Mouse (Mus musculus) gastrocnemius, adult 18-20 months (tissue): ENCODE measurements at regions not wholly inside any gene's neighbourhood (a gene's known extent, or its start where the extent isn't known, plus 50 kb on each side); places are given as distances from the start of the nearest gene placed in this dataset.

ENCODE experiments used
- DNase-seq: peaks from one replicate; pipeline ENCODE4 v3.0.0; 2021; ENCODE audit warnings: low spot score

- DNase-seq: no peak
These were observed 284.6 kb upstream of the Noct start for GRCm38 (mm10) chr3:50939602-50940001.

GRCm38 (mm10) chr3:50940656-50941055 lies 283.6 kb upstream of the Noct start:
- no peak for DNase-seq

- no peak for DNase-seq
These were observed 270.8 kb upstream of the Noct start for GRCm38 (mm10) chr3:50953456-50953855.

- no peak for DNase-seq
These were observed 253.9 kb upstream of the Noct start for GRCm38 (mm10) chr3:50970386-50970785.

GRCm38 (mm10) chr3:50973081-50973480 lies 251.2 kb upstream of the Noct start:
- no peak for DNase-seq

GRCm38 (mm10) chr3:50976141-50976780 lies 248.0 kb upstream of the Noct start:
- no peak for DNase-seq

GRCm38 (mm10) chr3:50976818-50977217 lies 247.4 kb upstream of the Noct start:
- DNase-seq: no peak

GRCm38 (mm10) chr3:50978636-50979035 lies 245.6 kb upstream of the Noct start:
- no peak for DNase-seq

- no peak for DNase-seq
These were observed 244.7 kb upstream of the Noct start for GRCm38 (mm10) chr3:50979592-50979991.

GRCm38 (mm10) chr3:50981751-50982150 lies 242.5 kb upstream of the Noct start:
- DNase-seq: no peak

- no peak for DNase-seq
These were observed 241.6 kb upstream of the Noct start for GRCm38 (mm10) chr3:50982649-50983048.

- DNase-seq: peak; percentile 12
These were observed 241.1 kb upstream of the Noct start for GRCm38 (mm10) chr3:50983126-50983525.

- DNase-seq: no peak
These were observed 240.1 kb upstream of the Noct start for GRCm38 (mm10) chr3:50983962-50984765.

GRCm38 (mm10) chr3:50987821-50988220 lies 236.4 kb upstream of the Noct start:
- no peak for DNase-seq

GRCm38 (mm10) chr3:50990810-50991209 lies 233.4 kb upstream of the Noct start:
- DNase-seq: no peak

GRCm38 (mm10) chr3:50992581-50993313 lies 231.5 kb upstream of the Noct start:
- DNase-seq: no peak

GRCm38 (mm10) chr3:50999745-51000144 lies 224.5 kb upstream of the Noct start:
- DNase-seq: no peak

- no peak for DNase-seq
These were observed 223.3 kb upstream of the Noct start for GRCm38 (mm10) chr3:51000938-51001337.

GRCm38 (mm10) chr3:51002662-51003061 lies 221.6 kb upstream of the Noct start:
- DNase-seq: no peak

- DNase-seq: no peak
These were observed 220.6 kb upstream of the Noct start for GRCm38 (mm10) chr3:51003506-51004170.

GRCm38 (mm10) chr3:51004216-51004615 lies 220.0 kb upstream of the Noct start:
- no peak for DNase-seq

GRCm38 (mm10) chr3:51009098-51009497 lies 215.1 kb upstream of the Noct start:
- DNase-seq: no peak
